Mouse (Mus musculus): Measurements from ENCODE around the gene Lysmd2.
"Not testable (repeated sequence)": the region's sequence is repeated elsewhere in the genome, so short reads cannot be mapped to it uniquely, and the experiment has no call there.

Gene Lysmd2

GRCm38 (mm10) chr9:75624983-75625555, 472 bp upstream of the Lysmd2 start:
- ATAC-seq (ENCODE audit: insufficient number of reproducible peaks, low FRiP score, low TSS enrichment), result no peak

- no peak for ATAC-seq (ENCODE audit: insufficient number of reproducible peaks, low FRiP score, low TSS enrichment)
Observed at GRCm38 (mm10) chr9:75626308-75626604, 715 bp downstream of the Lysmd2 start.

GRCm38 (mm10) chr9:75630823-75631454, 5.4 kb downstream of the Lysmd2 start:
- ATAC-seq (ENCODE audit: insufficient number of reproducible peaks, low FRiP score, low TSS enrichment), result no peak

DNA sequence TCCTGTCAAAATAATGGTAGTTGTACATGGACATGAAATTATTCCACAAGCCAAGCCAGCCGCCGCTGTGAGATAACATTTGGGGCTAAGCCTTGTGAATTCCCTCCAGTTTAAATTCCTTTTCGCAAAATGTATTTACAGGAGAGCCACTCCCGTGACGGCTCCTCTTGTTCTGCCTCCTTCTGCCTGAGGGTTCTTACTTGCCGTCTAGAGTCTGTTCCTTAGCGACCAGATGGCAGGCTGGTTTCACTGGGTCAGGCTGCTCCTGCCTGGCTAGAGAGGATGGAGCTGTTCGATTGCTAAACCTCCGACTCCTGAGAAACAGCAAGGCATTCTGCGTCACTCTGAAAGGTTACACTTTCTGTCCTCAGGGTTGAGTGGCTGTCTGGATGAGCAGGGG, 6.6 kb downstream of the Lysmd2 start:
- ATAC-seq (ENCODE audit: insufficient number of reproducible peaks, low FRiP score, low TSS enrichment), result peak; percentile 77

GRCm38 (mm10) chr9:75632902-75633301, 7.4 kb downstream of the Lysmd2 start:
- ATAC-seq (ENCODE audit: insufficient number of reproducible peaks, low FRiP score, low TSS enrichment), result peak; percentile 67; the same call in 1 of the 2 replicates

GRCm38 (mm10) chr9:75633603-75634002, 8.1 kb downstream of the Lysmd2 start:
- ATAC-seq (ENCODE audit: insufficient number of reproducible peaks, low FRiP score, low TSS enrichment), result no peak

- ATAC-seq (ENCODE audit: insufficient number of reproducible peaks, low FRiP score, low TSS enrichment), result no peak
Observed at GRCm38 (mm10) chr9:75634226-75634625, 8.7 kb downstream of the Lysmd2 start.

DNA sequence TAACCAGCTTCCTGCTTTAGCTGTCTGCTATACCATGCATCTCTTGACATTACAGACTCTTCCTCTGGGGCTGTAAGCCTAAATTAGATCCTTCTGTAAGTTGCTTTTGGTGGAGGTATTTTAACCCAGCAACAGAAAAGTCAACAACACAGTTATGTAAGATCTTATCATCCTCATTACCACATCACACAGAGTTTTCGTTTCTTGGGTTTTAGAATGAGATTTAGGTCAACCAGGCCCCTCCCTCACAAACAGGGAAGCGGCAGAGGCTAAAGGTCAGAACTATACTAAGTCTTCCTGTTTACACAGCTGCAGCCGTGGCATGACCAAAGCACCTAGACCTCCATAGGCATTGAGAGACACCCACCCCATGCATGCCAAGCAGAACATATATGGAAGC, 19.9 kb downstream of the Lysmd2 start:
- ATAC-seq (ENCODE audit: insufficient number of reproducible peaks, low FRiP score, low TSS enrichment), result no peak

DNA sequence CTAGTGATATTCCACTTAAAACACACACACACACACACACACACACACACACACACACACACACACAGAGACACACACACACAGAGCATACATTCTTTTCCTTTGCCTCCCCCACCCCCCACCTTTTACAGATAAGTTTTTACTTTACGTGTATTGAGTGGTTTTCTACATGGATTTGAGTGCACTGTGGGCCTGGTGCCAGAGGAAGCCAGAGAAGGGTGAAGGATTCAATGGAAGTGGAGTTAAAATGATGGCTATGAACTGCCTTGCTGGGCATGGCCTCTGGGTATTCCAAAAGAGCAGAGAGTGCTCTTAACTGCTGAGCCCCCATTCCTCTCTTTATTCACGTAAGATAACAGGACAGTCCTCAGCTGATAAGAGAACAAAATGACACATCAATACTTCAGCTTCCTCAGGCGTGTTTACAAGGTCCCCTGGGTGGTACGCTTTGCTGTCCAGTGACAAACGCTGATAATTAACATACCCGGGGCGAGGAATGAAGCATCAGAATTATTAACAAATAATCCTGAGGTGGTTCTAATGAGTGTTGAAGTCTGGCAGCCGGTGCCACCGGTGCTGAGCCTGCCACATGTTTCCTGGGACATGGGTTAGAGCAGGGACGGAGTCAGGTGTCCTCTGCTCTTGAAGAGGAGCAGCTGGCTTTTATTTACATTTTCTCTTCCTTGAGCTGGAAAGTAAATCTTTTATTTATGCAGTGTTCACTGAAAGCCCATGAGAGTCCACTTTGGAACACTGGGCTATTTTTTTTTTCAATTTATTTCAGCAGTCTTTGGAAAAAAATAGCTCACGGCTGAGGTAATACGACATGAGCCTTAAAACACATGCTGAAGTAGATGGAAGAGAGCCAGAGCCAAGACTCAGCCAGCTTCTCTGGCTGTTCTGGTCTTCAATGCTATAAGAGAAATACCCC, 28.7 kb downstream of the Lysmd2 start:
- ATAC-seq (ENCODE audit: insufficient number of reproducible peaks, low FRiP score, low TSS enrichment), result no peak

DNA sequence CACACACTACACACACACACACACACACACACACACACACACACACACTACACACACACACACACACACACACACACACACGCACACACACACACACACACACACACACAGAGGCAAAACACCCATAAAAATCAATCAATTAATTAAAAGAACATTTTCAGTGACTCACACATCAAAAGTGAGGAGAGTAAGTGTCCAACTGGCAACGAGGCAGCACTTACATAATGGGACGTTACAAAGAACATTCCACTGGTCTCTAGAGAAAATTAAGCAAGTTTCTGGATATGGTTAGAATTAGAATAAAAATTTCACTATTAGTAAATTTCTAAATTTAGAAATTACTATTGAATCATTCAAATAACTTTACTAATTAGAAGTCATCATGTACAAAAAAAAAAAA, 30.9 kb downstream of the Lysmd2 start:
- ATAC-seq (ENCODE audit: insufficient number of reproducible peaks, low FRiP score, low TSS enrichment), result not testable (repeated sequence)

GRCm38 (mm10) chr9:75660917-75661316, 35.4 kb downstream of the Lysmd2 start:
- ATAC-seq (ENCODE audit: insufficient number of reproducible peaks, low FRiP score, low TSS enrichment), result no peak

DNA sequence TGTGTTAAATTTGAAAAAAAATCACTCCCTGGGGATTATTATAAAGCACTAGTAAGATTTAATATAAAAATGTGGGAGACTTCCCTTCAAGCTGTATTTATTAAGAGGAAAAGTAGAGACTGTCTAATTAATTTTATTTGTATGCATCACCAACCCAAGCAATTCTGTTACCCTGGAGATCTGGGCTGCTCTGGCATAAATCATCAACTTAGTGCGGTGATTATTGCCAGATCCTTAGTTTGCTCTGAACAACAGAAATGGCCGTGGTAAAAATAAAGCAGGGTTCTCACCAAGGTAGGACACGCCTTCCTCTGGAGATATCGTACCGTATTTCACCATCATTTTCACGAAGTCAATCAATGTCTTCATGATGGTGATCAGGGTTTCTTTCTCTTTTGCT, 39.8 kb downstream of the Lysmd2 start:
- ATAC-seq (ENCODE audit: insufficient number of reproducible peaks, low FRiP score, low TSS enrichment), result no peak

DNA sequence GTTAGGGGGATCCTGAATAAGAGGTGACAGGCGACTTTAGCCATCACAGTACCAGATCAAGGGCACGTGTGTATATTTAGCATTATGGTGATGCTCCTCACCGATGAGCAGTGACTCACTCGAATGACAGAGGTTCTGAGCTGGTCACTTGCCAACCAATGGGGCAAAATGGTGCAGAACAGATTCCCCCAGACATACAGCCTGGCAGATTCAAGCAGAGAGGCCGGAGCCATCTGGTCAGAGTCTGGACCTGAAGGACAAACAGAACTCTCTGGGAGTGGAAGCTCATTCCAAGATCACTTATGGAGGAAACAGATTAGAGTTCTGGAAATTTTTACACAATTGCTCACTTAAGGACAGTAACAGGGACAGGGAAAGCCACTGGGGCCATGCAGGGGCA, 41.1 kb downstream of the Lysmd2 start:
- peak; percentile 79 for ATAC-seq (ENCODE audit: insufficient number of reproducible peaks, low FRiP score, low TSS enrichment)

DNA sequence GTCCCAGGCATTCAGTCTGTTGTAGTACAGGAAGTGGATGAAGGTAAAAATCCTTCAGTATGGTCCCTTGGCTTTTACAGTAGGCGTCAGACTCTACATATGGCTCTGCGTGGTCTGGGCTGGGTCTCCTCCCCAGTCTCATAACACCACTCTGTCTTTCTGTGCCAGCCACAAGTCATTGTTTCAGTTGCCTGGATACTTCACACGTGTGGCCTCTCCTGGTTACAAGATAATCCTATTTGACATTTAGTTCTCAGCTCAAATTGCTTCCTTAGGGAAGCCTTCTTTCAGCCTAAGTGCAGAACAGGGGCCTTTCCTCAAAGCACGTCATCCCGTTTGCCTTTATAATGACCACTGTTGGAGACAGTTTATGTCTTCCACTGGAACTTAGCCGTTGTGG, 47.2 kb downstream of the Lysmd2 start:
- no peak for ATAC-seq (ENCODE audit: insufficient number of reproducible peaks, low FRiP score, low TSS enrichment)

- no peak for ATAC-seq (ENCODE audit: insufficient number of reproducible peaks, low FRiP score, low TSS enrichment)
Observed at GRCm38 (mm10) chr9:75676226-75676625, 50.7 kb downstream of the Lysmd2 start.

GRCm38 (mm10) chr9:75678341-75678740, 52.8 kb downstream of the Lysmd2 start:
- ATAC-seq (ENCODE audit: insufficient number of reproducible peaks, low FRiP score, low TSS enrichment), result no peak

GRCm38 (mm10) chr9:75679629-75680028, 54.1 kb downstream of the Lysmd2 start:
- no peak for ATAC-seq (ENCODE audit: insufficient number of reproducible peaks, low FRiP score, low TSS enrichment)

DNA sequence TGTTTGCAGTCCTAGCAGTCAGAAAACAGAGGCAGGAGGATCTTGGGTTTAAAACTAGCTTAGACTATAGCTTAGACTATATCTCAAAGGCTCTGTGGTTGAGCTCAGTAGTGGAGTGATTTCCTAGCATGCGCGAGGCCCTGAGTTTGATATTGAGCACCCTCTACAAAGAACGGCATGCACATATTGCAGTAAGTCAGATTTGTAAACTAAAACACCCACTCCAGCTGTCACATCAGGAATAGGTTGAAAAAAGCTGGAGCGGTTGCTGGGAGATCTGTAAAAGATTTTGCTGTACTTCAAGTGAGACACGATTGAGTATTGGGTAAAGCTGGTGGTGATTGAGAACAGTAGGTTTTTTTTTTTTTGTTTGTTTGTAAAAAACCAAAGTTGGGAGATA, 55.1 kb downstream of the Lysmd2 start:
- no peak for ATAC-seq (ENCODE audit: insufficient number of reproducible peaks, low FRiP score, low TSS enrichment)

DNA sequence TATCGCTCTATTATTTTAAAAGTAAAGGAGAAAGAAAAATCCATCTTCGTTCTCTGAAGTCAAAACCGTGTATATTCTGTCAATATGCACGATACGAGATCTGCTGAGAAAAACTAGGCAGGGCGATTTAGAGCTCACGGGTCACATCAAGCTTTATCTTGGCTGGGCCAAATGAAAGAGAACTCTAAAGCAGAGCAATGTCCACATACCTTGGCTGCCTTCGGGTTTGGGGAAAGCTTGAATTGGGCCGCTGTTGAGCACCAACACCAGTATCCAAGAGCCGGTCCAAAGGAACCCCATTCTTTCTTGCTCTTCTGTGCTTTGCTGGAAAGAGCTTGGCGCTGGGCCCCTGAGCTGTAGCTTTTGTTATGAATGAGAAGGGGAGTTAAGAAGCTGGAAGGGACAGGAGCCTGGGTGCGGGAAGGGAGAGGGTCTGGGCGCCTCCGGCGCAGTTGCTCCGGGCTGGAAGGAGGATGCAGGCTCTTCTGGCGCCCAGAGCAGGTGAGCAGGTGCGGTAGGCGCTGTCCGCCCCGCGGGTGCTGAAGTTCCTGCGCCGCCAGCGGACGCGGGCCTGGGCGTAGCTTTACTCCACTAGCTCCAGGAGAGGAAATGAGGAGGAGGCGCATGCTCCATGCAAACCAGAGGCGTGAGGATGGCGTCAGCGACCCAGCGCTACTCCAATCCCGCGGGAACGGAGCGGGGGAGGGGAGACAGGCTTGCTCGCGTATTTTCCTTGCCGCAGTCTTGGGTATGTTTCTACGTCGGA, 58.1 kb downstream of the Lysmd2 start, which contains the start of gene Scg3:
TSS of gene Scg3 (minus strand) at position 631 of the 766 bp plus-strand sequence.
- ATAC-seq (ENCODE audit: insufficient number of reproducible peaks, low FRiP score, low TSS enrichment), result peak; percentile 100

GRCm38 (mm10) chr9:75684292-75684691, 58.8 kb downstream of the Lysmd2 start:
- ATAC-seq (ENCODE audit: insufficient number of reproducible peaks, low FRiP score, low TSS enrichment), result no peak

DNA sequence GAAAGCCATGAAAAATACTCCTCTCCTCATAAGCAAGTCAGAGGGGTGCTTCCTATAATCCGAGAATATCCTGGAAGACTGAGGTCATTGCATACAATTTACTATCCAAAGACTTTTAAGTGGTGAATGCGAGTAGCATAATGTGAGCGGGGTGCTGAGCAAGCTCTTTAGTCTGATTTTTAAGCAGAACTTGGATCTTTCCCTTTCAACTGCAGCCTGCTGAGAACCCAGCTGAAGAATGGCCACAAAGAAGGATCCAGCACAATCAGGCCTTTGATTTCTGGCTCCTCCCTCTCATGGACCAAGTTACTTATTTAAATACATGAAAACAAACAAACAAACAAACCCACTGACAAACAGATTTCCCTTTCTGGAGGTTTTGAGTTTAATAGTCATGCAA, 59.2 kb downstream of the Lysmd2 start:
- no peak for ATAC-seq (ENCODE audit: insufficient number of reproducible peaks, low FRiP score, low TSS enrichment)

All from cerebellum, adult (tissue).